Mouse (Mus musculus): ENCODE results near the gene Spata17.
"Not testable (repeated sequence)": the region's sequence is repeated elsewhere in the genome, so short reads cannot be mapped to it uniquely, and the experiment has no call there.

Gene Spata17

DNA sequence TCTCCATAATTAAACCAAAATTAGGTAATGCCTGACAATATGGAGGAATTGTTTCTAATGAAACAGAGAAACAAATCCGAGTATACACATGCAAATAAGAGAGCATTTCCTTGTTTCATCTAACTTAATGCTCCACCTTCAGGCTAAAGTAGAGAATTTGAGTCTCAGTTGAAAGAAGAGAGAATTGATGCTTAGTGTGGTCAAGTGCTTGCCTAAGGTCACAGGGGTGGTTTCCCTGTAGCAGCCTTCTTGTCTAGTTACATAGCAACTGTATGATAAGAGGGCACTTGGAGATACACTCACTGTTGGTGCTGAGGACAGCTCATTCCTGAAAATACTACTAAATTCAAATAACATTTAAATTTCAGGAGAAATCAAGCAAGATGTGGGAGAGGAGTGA, 36.7 kb downstream of the Spata17 start:
- no peak for DNase-seq (ENCODE audit: extremely low read depth, insufficient read length, low spot score)

- no peak for DNase-seq (ENCODE audit: extremely low read depth, insufficient read length, low spot score)
These were observed 39.3 kb downstream of the Spata17 start for GRCm38 (mm10) chr1:187175991-187176390.

GRCm38 (mm10) chr1:187170361-187170760, 44.9 kb downstream of the Spata17 start:
- DNase-seq (ENCODE audit: extremely low read depth, insufficient read length, low spot score): no peak

- DNase-seq (ENCODE audit: extremely low read depth, insufficient read length, low spot score): no peak
These were observed 45.6 kb downstream of the Spata17 start for GRCm38 (mm10) chr1:187169646-187170045.

GRCm38 (mm10) chr1:187163571-187163970, 51.7 kb downstream of the Spata17 start:
- no peak for DNase-seq (ENCODE audit: extremely low read depth, insufficient read length, low spot score)

GRCm38 (mm10) chr1:187155658-187156057, 59.6 kb downstream of the Spata17 start:
- DNase-seq (ENCODE audit: extremely low read depth, insufficient read length, low spot score): no peak

GRCm38 (mm10) chr1:187153681-187154080, 61.6 kb downstream of the Spata17 start:
- DNase-seq (ENCODE audit: extremely low read depth, insufficient read length, low spot score): no peak

DNA sequence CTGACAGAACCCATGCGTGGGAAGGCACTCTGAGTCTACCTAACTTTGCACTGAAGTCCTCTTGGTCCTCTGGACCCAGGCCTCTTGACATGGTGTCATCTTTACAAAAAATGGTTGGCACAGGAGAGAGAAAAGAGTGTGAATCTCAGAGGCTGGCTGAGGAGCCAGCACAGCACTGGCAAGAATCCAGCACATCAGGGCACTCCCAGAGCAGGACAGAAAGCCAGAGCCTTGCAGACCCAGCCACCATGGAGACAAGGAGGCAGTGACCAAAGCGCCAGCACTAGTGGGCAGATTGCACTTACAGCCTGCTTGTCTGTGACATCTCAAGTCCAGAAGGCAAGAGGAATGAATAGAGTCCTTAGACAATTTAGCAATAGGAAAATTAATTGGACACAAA, 62.7 kb downstream of the Spata17 start:
- DNase-seq (ENCODE audit: extremely low read depth, insufficient read length, low spot score): no peak

GRCm38 (mm10) chr1:187142984-187143383, 72.3 kb downstream of the Spata17 start:
- DNase-seq (ENCODE audit: extremely low read depth, insufficient read length, low spot score): no peak

DNA sequence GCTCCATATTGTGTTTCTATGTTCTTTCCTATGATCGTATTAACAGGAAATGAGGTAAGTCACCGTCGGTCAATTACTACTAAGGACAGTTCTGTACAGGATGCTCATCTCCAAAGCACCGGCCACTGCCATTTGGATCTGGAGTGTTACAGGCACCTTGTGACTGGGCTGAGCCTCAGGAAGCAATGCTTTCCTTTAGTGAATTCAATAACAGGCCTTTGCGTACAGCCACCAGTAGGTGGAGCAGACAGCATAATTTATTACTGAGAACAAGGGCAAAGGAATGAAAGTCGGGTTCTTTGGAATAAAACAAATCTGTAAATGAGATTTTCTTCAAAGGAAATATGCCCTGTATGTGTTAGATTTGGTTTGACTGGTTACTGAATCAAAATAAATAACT, 77.8 kb downstream of the Spata17 start:
- no peak for DNase-seq (ENCODE audit: extremely low read depth, insufficient read length, low spot score)

GRCm38 (mm10) chr1:187135887-187136286, 79.4 kb downstream of the Spata17 start:
- DNase-seq (ENCODE audit: extremely low read depth, insufficient read length, low spot score): no peak

DNA sequence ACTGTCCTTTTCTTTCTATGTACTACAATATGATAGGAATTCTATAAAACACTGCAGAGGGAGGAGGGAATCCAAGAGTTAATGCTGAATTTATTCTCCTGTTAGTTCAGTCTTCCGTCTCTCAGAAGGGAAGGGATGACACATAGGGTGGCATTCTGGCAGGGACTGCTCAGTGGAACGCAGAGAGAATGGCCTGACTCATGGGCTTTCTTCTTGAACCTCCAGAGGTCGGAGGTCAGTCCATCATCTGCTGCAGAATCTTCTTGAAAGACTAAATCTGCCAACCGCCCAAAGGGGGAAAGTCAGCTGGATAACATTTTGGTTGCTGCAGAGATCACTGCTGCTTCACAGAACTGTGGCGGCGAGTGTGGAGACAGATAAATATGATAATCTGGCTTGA, 81.4 kb downstream of the Spata17 start:
- DNase-seq (ENCODE audit: extremely low read depth, insufficient read length, low spot score): no peak

GRCm38 (mm10) chr1:187132348-187132747, 82.9 kb downstream of the Spata17 start:
- DNase-seq (ENCODE audit: extremely low read depth, insufficient read length, low spot score): no peak

DNA sequence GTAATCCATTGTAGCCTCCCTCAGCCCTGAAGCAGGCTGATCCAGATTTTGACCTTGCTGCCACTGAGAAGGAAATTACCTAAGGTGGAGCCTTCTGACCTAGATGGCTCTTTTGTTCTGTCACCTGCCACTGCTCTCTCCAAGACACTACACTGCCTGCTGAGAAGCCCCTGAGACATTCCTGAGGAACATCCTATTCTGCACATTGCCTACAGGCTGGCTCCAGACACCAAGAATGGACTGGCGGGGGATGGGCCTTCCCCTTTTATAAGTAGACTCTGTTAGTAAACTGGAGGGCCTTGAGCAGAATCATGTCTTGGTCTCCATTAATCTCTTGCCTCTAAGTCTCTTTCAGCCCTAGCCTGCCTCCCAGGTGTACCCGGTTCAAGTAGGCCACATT, 87.7 kb downstream of the Spata17 start:
- not testable (repeated sequence) for DNase-seq (ENCODE audit: extremely low read depth, insufficient read length, low spot score)

- no peak for DNase-seq (ENCODE audit: extremely low read depth, insufficient read length, low spot score)
These were observed 89.5 kb downstream of the Spata17 start for GRCm38 (mm10) chr1:187125733-187126132.

- DNase-seq (ENCODE audit: extremely low read depth, insufficient read length, low spot score): no peak
These were observed 90.3 kb downstream of the Spata17 start for GRCm38 (mm10) chr1:187124967-187125366.

GRCm38 (mm10) chr1:187119300-187119699, 96.0 kb downstream of the Spata17 start:
- no peak for DNase-seq (ENCODE audit: extremely low read depth, insufficient read length, low spot score)

DNA sequence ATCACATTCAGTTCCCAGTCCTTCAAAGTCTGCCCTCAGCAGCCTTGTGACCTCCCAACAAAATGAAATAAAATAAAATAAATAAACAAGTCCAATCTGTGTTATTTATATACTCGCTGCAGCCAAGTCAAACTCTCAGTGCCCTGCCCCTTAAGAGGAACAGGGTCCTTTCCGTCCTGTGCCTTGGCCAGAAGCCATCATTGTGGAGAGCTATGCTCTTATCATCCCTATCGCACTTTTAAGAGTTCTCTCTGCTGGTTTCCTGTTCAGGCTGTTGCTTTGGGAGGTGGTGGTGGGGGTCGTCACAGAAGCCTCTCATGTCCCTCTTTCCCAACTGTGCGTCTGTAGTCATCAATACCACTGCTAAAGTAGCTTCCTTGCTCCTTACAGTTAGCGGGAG, 97.2 kb downstream of the Spata17 start:
- DNase-seq (ENCODE audit: extremely low read depth, insufficient read length, low spot score): no peak

- no peak for DNase-seq (ENCODE audit: extremely low read depth, insufficient read length, low spot score)
These were observed 101.5 kb downstream of the Spata17 start for GRCm38 (mm10) chr1:187113716-187114115.

DNA sequence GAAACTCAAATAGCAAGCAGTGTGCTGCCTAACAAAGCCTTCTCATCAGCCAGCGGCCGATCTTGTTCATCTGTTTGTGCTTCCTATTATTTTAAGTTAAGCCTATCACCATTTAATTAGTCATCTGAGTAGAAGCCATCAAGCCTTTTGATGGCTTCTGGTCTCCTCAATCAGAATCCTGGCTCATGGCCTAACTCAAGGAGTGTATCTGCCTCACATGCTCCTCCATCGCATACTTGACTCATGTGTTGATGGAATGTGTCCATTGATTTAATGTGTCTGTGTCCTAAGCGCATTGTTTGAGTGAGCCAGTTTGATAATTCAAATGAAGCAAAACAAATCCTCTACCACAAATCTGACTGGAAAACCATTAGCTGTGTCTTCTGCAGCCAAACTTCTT, 113.1 kb downstream of the Spata17 start:
- DNase-seq (ENCODE audit: extremely low read depth, insufficient read length, low spot score): no peak

DNA sequence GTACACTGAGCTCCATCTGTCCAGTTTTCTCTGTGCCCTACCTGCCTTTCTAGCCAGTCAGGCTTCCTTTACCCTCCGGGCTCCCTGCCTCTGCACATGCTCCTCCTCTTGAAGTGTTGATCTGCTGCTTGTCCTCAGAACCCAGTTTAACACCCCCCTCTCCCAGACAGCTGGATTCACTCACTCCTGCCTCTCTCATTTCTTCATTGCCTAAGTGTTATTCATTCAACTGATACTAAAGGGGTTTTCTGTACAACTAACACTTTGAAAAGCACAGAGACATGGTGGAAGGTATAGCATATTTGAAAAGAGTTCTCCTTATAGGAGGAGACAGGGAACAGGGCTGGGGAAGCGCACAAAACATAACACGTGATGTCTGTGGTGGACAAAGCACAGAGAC, 114.1 kb downstream of the Spata17 start:
- DNase-seq (ENCODE audit: extremely low read depth, insufficient read length, low spot score): no peak

GRCm38 (mm10) chr1:187100624-187101023, 114.6 kb downstream of the Spata17 start:
- DNase-seq (ENCODE audit: extremely low read depth, insufficient read length, low spot score): no peak

GRCm38 (mm10) chr1:187098285-187098684, 117.0 kb downstream of the Spata17 start:
- DNase-seq (ENCODE audit: extremely low read depth, insufficient read length, low spot score): no peak

DNA sequence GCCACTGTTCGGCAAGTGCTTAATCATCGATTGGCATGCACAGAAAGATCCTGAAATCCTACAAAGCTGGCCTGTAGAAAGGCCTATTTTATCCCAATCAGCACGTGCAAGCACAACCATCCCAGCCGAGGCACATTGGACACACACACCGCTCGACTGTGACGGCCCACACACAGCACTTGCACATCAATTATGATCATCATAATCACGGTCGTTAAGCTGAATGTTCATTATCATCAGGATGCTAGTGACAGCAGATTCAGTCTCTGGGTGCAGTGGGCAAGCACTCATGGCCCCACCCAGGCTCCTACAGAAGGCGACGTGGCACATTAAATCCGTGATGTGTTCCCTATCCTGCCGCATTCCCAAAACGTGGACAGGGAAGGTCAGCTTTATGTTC, 122.7 kb downstream of the Spata17 start:
- no peak for DNase-seq (ENCODE audit: extremely low read depth, insufficient read length, low spot score)
